In genomic region chr7:100645147-100645546, GRCm38 (mm10) we compare ENCODE assay signal across 8 mouse cellular contexts. TPM values are rescaled to one million over a fixed set of nuclear protein-coding genes. Genes with fewer than 3 reads are reported as not detected.
DNase-seq lines count a peak whose midpoint lies in the region; ATAC-seq and TF ChIP-seq lines count a peak whose summit lies in the region.

No protein-coding gene starts in this region.

- no peaks in the 10 kb centered on the region; the same call in 1 of the 2 replicates for H3K4me1 ChIP-seq in G1E (ENCODE audit: insufficient read depth, low read depth, low read length)
- 0 out of 2 replicates have a peak, but pooled peaks cover 1% of the 10 kb centered on the region for H3K4me1 ChIP-seq in cortical plate, adult 2 months (ENCODE audit: control insufficient read depth, insufficient read depth, low read length)
- H3K4me1 ChIP-seq in heart, adult 2 months (ENCODE audit: control insufficient read depth, insufficient read depth, low read length), result peaks cover 9% of the 10 kb centered on the region
- H3K4me1 ChIP-seq in liver, embryonic 12.5 days, result peaks cover 27% of the 10 kb centered on the region

- TF ChIP-seq POLR2A in cortical plate, adult 2 months (IDR thresholded peaks at IDR 0.05; ENCODE audit: extremely low read depth, insufficient read depth, low read length), result no peak
- no peak for TF ChIP-seq POLR2A in heart, adult 2 months (IDR thresholded peaks at IDR 0.05; ENCODE audit: insufficient read depth, low read depth, low read length)

- H3K4me2 ChIP-seq in liver, embryonic 12.5 days, result no peak overlapping the region

- no peak overlapping the region for H3K4me3 ChIP-seq in G1E (ENCODE audit: low read depth, low read length)
- no peak overlapping the region for H3K4me3 ChIP-seq in cortical plate, adult 2 months (ENCODE audit: insufficient read depth, low read length)
- H3K4me3 ChIP-seq in heart, adult 2 months, result no peak overlapping the region
- H3K4me3 ChIP-seq in liver, embryonic 12.5 days, result no peak overlapping the region

- no peak overlapping the region for H3K27ac ChIP-seq in cortical plate, adult 2 months (ENCODE audit: insufficient read depth, low read length)
- H3K27ac ChIP-seq in heart, adult 2 months, result no peak overlapping the region
- no peak overlapping the region for H3K27ac ChIP-seq in liver, embryonic 12.5 days

- intact Hi-C loops in heart, adult 2 months (cut with DNase I), result loop anchor here (1.0 to 2.0 kb wide), 2 partner anchors 18 to 40 kb away; no protein-coding TSS in a partner anchor

- 21% methylated on average over 3 of the region's 3 CpGs for WGBS in heart, adult 2 months
- 29% methylated on average over 3 of the region's 3 CpGs for WGBS in liver, embryonic 12.5 days (ENCODE audit: insufficient replicate concordance)

- H3K36me3 ChIP-seq in G1E (replicated peaks), result peaks cover 83% of the 10 kb centered on the region
- H3K36me3 ChIP-seq in heart, adult 2 months (ENCODE audit: control insufficient read depth, insufficient read depth, low read length), result no peaks in the 10 kb centered on the region
- peaks cover 24% of the 10 kb centered on the region; the same call in 1 of the 2 replicates for H3K36me3 ChIP-seq in liver, embryonic 12.5 days

- no peaks in the 10 kb centered on the region for H3K9me3 ChIP-seq in G1E (replicated peaks)
- no peaks in the 10 kb centered on the region for H3K9me3 ChIP-seq in liver, embryonic 12.5 days (replicated peaks)

- no peaks in the 10 kb centered on the region for H3K27me3 ChIP-seq in G1E (ENCODE audit: insufficient read depth, low read length)
- no peaks in the 10 kb centered on the region for H3K27me3 ChIP-seq in heart, adult 2 months (ENCODE audit: control insufficient read depth, insufficient read depth, low read length)
- no peaks in the 10 kb centered on the region for H3K27me3 ChIP-seq in liver, embryonic 12.5 days (replicated peaks)

- ATAC-seq in G1E (ENCODE audit: extremely low read depth, insufficient number of reproducible peaks, low FRiP score, poor library complexity, severe bottlenecking), result no peak
- ATAC-seq in liver, embryonic 12.5 days, result peak; percentile 53
- no peak for ATAC-seq in activated CD4-positive, CD25-positive, alpha-beta regulatory T cell, adult 4 months

- H3K9ac ChIP-seq in heart, adult 2 months (ENCODE audit: low read depth, low read length), result no peak overlapping the region
- H3K9ac ChIP-seq in liver, embryonic 12.5 days, result no peak overlapping the region

- TF ChIP-seq CTCF in G1E (IDR thresholded peaks at IDR 0.05; ENCODE audit: low read depth, low read length), result peak; percentile 71
- peak; percentile 77 for TF ChIP-seq CTCF in cortical plate, adult 2 months (IDR thresholded peaks at IDR 0.05; ENCODE audit: extremely low read depth, insufficient read depth, low read length)
- peak; percentile 86 for TF ChIP-seq CTCF in heart, adult 2 months (IDR thresholded peaks at IDR 0.05)

- TF ChIP-seq EP300 in heart, adult 2 months (IDR thresholded peaks at IDR 0.05; ENCODE audit: insufficient read depth, low read depth, low read length), result no peak

- H3K79me2 ChIP-seq in heart, adult 2 months (replicated peaks; ENCODE audit: control insufficient read depth, insufficient read depth, low read length), result no peaks in the 10 kb centered on the region

- DNase-seq in G1E (ENCODE audit: low spot score), result no peak
- DNase-seq in adrenal gland, adult (ENCODE audit: inconsistent age in 2 of 2, low spot score in 1 of 2), result peak; percentile 57 to 87
- DNase-seq in heart, adult 2 months, result peak; percentile 53 to 63
- peak; percentile 56 to 81 for DNase-seq in kidney, postnatal 36 days
- DNase-seq in ovary, postnatal 36 days (ENCODE audit: low spot score), result peak; percentile 55

RNA-seq across cellular contexts. Expression of gene Plekhb1, which starts 17.1 kb away (rescaled TPM):
- total RNA-seq in G1E (2014; fragmentation: Nextera tagmentation), result not detected in 2 replicates
- 0.41 TPM in 1 of 2 replicates, not detected in the other for total RNA-seq in G1E (2017)
- polyA plus RNA-seq in G1E (2012), result not detected in 2 replicates
- polyA plus RNA-seq in cortical plate, adult 2 months (2012; rRNA removed), result 567 and 661 TPM in 2 replicates
- total RNA-seq in heart, adult 2 months (2021), result 1 to 10 TPM; 2.2 to 2.5 TPM
- 9.0 and 12.1 TPM in 2 replicates for polyA plus RNA-seq in heart, adult 2 months (2012; rRNA removed)
- 0.26 and 0.43 TPM in 2 replicates for polyA plus RNA-seq in liver, embryonic 12.5 days (2016; fragmentation: Nextera tagmentation; extraction: Ambion mirVana)
- polyA plus RNA-seq in activated CD4-positive, CD25-positive, alpha-beta regulatory T cell, adult 4 months (2017; shearing (Covaris generic)), result under 1 TPM in 1 of 2 experiments, not detected in 1; 0.34 TPM

RNA-seq across cellular contexts. Expression of gene Mrpl48, which starts 37.0 kb away (rescaled TPM):
- total RNA-seq in G1E (2014; fragmentation: Nextera tagmentation), result 19.4 and 21.4 TPM in 2 replicates
- total RNA-seq in G1E (2017), result 41.9 and 46.0 TPM in 2 replicates
- 1.3 and 1.7 TPM in 2 replicates for polyA plus RNA-seq in G1E (2012)
- polyA plus RNA-seq in cortical plate, adult 2 months (2012; rRNA removed), result 82.6 and 84.8 TPM in 2 replicates
- 10 to 100 TPM; 65.7 to 69.9 TPM for total RNA-seq in heart, adult 2 months (2021)
- 24.1 and 32.9 TPM in 2 replicates for polyA plus RNA-seq in heart, adult 2 months (2012; rRNA removed)
- polyA plus RNA-seq in liver, embryonic 12.5 days (2016; fragmentation: Nextera tagmentation; extraction: Ambion mirVana), result 53.2 and 56.3 TPM in 2 replicates
- polyA plus RNA-seq in activated CD4-positive, CD25-positive, alpha-beta regulatory T cell, adult 4 months (2017; shearing (Covaris generic)), result 10 to 100 TPM; 60.1 to 76.0 TPM

RNA-seq across cellular contexts. Expression of gene Rab6a, which starts 37.9 kb away (rescaled TPM):
- total RNA-seq in G1E (2014; fragmentation: Nextera tagmentation) (97.7 and 112 TPM in 2 replicates), G1E (2017) (71.9 and 89.2 TPM in 2 replicates)
- polyA plus RNA-seq in G1E (2012), result 18.8 and 29.6 TPM in 2 replicates
- polyA plus RNA-seq in cortical plate, adult 2 months (2012; rRNA removed), result 319 and 331 TPM in 2 replicates
- 10 to 100 TPM; 59.8 to 64.9 TPM for total RNA-seq in heart, adult 2 months (2021)
- 21.1 and 35.8 TPM in 2 replicates for polyA plus RNA-seq in heart, adult 2 months (2012; rRNA removed)
- polyA plus RNA-seq in liver, embryonic 12.5 days (2016; fragmentation: Nextera tagmentation; extraction: Ambion mirVana), result 60.7 and 62.0 TPM in 2 replicates
- 10 to 100 TPM in 1 of 2 experiments, 1 to 10 TPM in 1; 8.7 to 12.6 TPM for polyA plus RNA-seq in activated CD4-positive, CD25-positive, alpha-beta regulatory T cell, adult 4 months (2017; shearing (Covaris generic))

Comparison
In these comparisons a context has a peak if more than half of its experiments do, and no peak if none do; other contexts are left out.
1. RNA of gene Plekhb1, which starts 17.1 kb away (polyA plus RNA-seq): 567 to 661 TPM in cortical plate, adult 2 months; 9.0 to 12.1 TPM in heart, adult 2 months, 0.26 to 0.43 TPM in liver, embryonic 12.5 days, 0.34 TPM in activated CD4-positive, CD25-positive, alpha-beta regulatory T cell, adult 4 months and not detected in G1E; every median in the first group is over 10 times any median in the second.
2. Peak in every context shown above with its lines, with median percentiles within 50 percentile points of each other: CTCF ChIP-seq.